ENCODE assay signal across 8 mouse cellular contexts in genomic region chr17:83632653-83633570, GRCm38 (mm10). TPM values are rescaled to one million over a fixed set of nuclear protein-coding genes. Genes with fewer than 3 reads are reported as not detected.
DNase-seq lines count a peak whose midpoint lies in the region; ATAC-seq and TF ChIP-seq lines count a peak whose summit lies in the region.

No protein-coding gene starts in this region.

- H3K27ac ChIP-seq in left cerebral cortex, adult 2 months = peak overlapping the region; percentile 78

- peak overlapping the region; percentile 51 for H3K4me3 ChIP-seq in left cerebral cortex, adult 2 months

- peak; percentile 68 for TF ChIP-seq CTCF in left cerebral cortex, adult 2 months (IDR thresholded peaks at IDR 0.05)

- DNase-seq in adipocyte (ENCODE audit: low spot score) = peak; percentile 77
- peak; percentile 50 to 64 for DNase-seq in cerebellum, postnatal 4 days (ENCODE audit: low spot score in 2 of 2)
- peak; percentile 61 to 69 for DNase-seq in frontal cortex, postnatal 36 days (ENCODE audit: low spot score in 2 of 2)
- peak; percentile 66 for DNase-seq in hindlimb bud, embryonic 11.5 days (ENCODE audit: extremely low spot score, low read depth, low spot score)
- peak; percentile 54 to 69 for DNase-seq in left cerebral cortex, adult 2 months (ENCODE audit: extremely low spot score in 1 of 2, low spot score in 2 of 2)
- DNase-seq in right cerebral cortex, adult 2 months (ENCODE audit: low spot score in 2 of 2) = peak; percentile 75 to 79
- DNase-seq in yolk sac, embryonic 10.5 days (ENCODE audit: low spot score) = peak; percentile 52

- intact Hi-C loops in left cerebral cortex, adult 2 months (cut with DNase I) = loop anchor here (1.0 to 5.0 kb wide), 7 partner anchors 46 to 362 kb away; partner anchors contain the start of gene Mta3

- ATAC-seq in megakaryocyte, adult 5-6 weeks (ENCODE audit: poor library complexity, severe bottlenecking) = peak; percentile 80

RNA-seq across cellular contexts. Expression of gene Kcng3, which starts 1.2 kb away (rescaled TPM):
- 10 to 100 TPM; 11.6 to 12.0 TPM for total RNA-seq in left cerebral cortex, adult 2 months (2021)
- total RNA-seq in megakaryocyte, adult 5-6 weeks (2015) = 0.16 TPM in 1 of 2 replicates, not detected in the other
- total RNA-seq in megakaryocyte, adult 5-6 weeks (2017) = not detected in 2 replicates

Comparison
In these comparisons a context has a peak if more than half of its experiments do, and no peak if none do; other contexts are left out.
1. Peak in every context shown above with its lines: DNase-seq, ATAC-seq, H3K4me3 ChIP-seq and H3K27ac ChIP-seq.
2. RNA of gene Kcng3, which starts 1.2 kb away (total RNA-seq): 11.6 to 12.0 TPM in left cerebral cortex, adult 2 months; 0.16 TPM in megakaryocyte, adult 5-6 weeks; every median in the first group is over 10 times any median in the second.